Mouse (Mus musculus) ES-E14 (cell line): ENCODE data around the gene Pitpnm1.
"Not testable (repeated sequence)": the region's sequence is repeated elsewhere in the genome, so short reads cannot be mapped to it uniquely, and the experiment has no call there.

Source experiments
- CHD2 ChIP-seq: IDR thresholded peaks from 2 replicates; pipeline ENCODE4 v1.6.1; 2014; ENCODE audit warnings: mild to moderate bottlenecking, low read depth, low read length, inconsistent platforms
- HCFC1 ChIP-seq: IDR thresholded peaks from 2 replicates; pipeline ENCODE4 v1.6.1; 2012; ENCODE audit warnings: low read length, inconsistent platforms, borderline replicate concordance; ENCODE audit not compliant: insufficient read depth
- MAFK ChIP-seq: IDR thresholded peaks from 2 replicates; pipeline ENCODE4 v1.6.1; 2014; ENCODE audit warnings: mild to moderate bottlenecking, low read depth, low read length, inconsistent platforms; ENCODE audit not compliant: insufficient read depth

DNA sequence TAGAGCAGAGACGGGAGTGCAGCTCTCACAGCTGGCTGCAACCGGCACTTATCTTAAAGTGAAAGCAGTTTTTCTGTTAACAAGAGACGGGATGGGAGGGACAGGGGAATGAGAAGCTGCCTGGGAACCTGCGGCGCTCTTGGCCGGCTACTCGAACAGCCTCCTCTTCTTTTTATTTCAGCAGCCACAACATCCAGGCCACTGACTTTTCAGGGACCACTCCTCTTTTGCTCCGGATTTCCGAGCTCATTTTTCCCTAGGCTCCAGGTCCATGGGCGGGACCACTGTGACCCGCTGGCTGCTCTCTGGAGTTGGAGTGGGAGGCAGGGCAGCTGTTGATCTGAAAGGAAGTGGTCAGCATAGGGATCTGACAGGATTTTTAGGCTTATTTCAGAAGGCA is 35.3 kb upstream of the Pitpnm1 start:
- not testable (repeated sequence) for TF ChIP-seq MAFK, HCFC1, CHD2
